Mouse (Mus musculus): ENCODE data around the gene Ift46.

Ift46 gene

DNA sequence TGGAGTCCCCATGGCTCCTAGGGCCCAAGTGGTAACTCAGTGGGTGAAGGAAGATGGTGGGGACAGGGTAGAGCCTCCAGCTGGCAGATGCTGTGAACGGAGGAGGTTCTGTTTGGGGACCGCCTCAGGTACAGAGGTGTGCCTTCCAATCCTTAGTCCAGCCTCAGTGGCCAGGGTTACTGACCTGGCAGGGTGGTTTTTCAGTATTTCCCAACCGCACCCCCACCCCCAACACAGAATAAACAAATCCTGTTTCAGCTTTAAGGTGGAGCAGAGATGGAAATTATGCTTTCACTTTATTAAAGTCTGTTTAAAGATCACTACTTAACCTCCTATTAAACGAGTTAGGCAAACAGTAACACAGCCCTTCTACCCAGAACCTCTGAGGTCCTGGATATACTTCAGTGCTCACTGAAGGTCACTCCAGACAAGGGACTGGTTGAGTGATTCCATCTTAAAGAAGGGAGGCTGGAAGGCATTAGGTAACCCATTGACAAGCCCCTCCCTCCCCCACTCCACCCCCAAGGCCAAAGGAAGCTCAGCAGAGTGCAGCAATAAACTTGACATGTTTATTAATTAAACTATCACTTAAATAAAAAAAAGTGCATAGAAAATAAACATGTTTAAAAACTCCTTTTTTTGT lies 35.2 kb downstream of the Ift46 start, which contains the start of gene Ttc36:
Gene Ttc36 (minus strand): TSS at position 265 of the 643 bp plus-strand sequence.
- DNase-seq (ENCODE audit: inconsistent age in 2 of 2, low spot score in 1 of 2): peak; percentile 26 to 78

DNA sequence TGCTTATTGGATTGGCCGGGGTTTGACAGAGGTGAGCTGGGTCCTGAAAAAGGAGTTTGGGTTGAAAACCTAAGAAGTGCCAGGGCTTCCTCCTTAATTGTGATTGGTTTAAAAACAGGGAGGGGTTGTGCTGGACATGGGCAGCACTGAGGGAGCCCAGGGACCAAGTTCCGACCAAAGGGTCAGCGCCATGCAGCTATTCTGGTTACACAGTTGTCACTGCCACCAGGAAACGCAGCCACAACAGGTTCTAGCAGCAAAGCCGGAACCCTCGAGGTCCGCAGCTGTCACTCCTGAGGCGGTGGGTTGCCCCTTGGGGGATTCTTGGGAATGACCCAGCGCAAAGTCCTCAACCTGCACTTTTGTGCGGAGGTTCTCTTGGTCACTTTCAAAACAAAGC lies 37.0 kb downstream of the Ift46 start:
- DNase-seq (ENCODE audit: inconsistent age in 2 of 2, low spot score in 1 of 2): no peak

DNA sequence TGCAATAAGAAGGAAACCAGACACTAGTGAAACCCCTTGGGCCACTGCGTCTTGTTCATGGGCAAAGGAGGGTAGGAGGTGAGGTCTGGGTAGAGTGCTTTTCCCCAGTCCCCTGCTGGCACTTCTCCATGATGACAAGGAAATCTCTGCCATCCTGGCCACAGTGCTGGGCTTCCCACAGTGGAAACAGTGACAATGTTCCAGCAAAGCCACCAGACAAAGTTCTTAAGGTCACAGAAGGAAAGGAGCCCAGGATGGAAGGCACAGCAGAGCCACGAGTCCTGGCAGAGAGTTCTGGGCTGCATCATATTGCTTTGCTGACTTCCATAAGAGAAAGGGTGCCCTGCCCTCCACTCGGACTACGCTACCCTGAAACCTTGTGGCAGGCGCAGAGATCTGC lies 37.8 kb downstream of the Ift46 start:
- no peak for DNase-seq (ENCODE audit: inconsistent age in 2 of 2, low spot score in 1 of 2)

DNA sequence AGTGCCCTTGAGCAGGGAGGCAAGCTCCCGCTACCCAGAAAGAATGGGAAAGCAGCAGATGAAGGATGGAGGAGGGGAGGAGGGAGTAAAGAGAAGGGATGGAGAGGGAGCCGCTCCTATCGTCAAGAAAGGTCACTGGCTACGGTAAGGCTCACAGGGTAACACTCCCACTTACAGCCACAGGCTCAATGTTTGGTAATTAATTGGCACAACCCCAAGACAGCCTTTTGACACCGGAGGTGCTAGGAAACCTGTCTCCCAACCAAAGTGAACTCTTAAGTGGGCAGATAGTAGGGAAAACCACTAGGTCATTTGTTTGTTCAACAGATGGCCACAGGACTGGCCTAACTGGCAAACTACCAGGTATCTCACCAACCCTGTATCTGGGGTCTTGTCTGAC lies 39.4 kb downstream of the Ift46 start:
- DNase-seq (ENCODE audit: inconsistent age in 2 of 2, low spot score in 1 of 2): peak in 1 of 2 experiments; percentile 45

DNA sequence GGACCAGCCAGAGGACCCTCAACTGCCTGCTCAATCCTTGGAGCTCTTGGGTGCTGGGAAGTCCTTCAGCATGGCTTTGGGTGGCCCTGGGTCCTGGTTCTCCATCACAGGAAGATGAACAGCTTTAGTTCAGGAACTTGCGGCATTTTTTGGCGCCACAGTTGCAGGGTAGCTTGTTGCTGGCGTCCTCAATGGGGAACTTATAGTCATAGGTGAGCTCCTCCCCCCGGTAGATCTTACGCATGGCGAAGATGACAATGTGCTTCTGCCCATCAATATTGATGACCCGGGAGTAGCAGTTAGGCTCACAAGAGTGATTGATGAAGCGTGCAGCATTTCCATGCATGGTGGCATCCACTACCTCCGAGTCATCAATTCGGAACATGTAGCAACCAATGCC lies 40.1 kb downstream of the Ift46 start:
- no peak for DNase-seq (ENCODE audit: inconsistent age in 2 of 2, low spot score in 1 of 2)

DNA sequence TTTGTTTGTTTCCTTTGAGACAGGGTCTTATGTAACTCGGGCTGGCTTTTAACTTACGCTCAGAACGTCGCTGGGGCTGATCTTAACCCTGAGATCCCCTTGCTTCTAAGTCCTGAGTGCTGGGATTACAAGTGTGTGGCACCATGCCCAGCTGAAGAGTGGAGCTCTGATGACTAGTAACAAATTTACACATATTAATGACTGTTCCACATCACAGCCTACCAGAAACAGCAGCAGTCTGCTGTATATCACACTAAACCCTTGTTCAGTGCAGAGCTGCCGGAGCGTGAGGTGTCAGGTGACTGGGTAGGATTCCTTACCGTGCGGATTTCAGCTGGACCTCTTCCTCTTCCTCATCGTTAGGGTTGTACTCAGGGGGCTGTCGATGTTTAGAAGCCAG lies 42.6 kb downstream of the Ift46 start:
- no peak for DNase-seq (ENCODE audit: inconsistent age in 2 of 2, low spot score in 1 of 2)

DNA sequence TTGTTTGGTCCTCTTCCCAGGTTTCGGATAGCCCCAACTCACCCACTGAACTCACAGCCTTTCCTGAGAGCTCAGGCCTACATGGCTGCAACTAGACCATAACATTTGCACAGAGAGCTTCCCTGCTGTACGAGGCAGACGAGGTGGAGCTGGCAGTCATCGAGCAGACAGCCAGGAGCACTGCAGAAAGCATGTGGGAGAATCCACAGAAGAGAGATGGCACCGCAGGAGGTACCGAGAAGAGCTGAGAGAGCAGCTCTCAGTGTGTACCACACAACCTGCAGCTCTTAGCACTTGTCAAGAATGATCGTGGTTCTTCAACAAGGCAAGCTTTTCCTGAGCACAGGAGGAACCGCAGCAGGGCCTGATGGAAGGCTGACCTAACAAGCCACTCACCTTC lies 46.5 kb downstream of the Ift46 start:
- DNase-seq (ENCODE audit: inconsistent age in 2 of 2, low spot score in 1 of 2): no peak

DNA sequence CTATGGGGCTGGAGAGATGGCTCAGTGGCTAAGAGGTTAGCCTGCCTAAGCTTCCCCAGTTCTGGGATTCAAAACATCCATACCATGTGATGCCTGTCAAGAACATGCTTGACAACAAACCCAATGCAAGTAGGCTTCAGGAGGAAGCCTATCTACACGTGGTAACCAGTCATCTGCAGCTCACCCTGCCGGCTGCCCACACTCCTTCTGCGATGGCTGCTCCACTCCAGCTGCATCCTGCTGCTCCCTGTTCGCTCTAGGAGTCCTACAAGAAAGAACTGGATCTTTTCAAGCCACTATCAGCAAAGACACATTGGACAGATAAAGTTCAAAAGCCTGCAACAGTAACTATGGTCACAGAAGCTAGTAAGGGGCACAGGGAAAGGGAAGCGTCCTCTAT lies 49.8 kb downstream of the Ift46 start:
- DNase-seq (ENCODE audit: inconsistent age in 2 of 2, low spot score in 1 of 2): no peak

DNA sequence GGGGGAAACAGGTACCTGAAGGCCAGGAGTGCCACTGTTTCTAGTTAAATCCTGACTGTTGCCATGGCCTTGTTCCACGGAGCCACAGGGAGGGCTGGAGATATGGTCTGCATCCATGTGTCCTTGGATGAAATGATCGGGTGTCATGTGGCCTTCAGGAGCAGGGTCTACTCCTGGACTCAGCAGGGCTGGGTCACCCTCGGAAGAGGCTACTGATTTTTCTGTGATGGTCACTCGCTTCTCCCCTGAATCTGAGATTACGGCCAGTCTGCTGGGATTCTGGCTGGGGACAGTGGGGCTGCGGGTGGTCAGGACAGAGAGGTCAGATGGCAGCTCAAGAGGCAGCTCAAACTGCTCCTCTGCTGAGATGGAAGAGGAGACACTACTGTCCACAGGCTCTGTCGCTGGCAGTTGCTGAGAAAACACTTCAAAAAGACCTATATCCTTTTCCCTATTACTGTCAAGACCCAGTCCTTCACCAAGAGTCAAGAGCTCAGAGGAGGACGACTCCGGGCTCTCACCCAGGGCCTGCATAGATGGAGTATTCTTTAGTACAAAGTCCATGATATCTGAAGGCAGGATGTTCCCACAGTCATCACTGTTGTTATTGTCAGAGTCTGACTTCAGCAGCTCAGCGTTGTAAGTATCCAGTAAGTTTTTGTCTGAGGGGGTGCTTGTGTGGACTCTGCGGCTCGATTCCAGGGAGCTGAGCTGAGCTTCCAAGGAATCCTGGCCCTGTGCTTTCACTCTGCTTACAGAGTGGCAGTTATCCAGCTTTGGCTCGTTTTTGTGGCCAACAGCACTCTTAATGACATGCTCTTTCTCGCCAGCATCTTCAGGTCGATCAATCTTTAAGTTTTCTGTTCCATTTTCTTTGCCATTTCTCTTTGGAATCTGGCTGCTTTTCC lies 52.5 kb downstream of the Ift46 start:
- DNase-seq (ENCODE audit: inconsistent age in 2 of 2, low spot score in 1 of 2): peak in 1 of 2 experiments; percentile 67

DNA sequence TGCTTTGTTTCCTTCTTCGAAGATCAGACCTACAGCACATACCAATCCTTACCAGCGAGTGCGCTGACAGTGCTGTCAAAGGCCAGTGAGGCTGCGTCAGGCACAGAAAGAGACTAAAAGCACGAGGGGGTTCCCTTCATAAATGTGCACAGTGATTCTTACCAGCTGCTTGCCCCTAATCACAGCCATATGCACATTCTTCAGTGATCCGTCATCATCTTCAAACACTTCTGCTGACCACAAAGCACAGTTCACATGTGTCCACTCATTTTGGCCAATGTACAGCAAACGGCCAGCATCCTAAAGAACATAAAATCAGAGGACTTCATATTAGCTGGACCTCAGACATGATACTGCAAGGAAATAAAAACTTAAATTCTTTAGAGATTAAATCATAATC lies 59.0 kb downstream of the Ift46 start:
- DNase-seq (ENCODE audit: inconsistent age in 2 of 2, low spot score in 1 of 2): no peak

DNA sequence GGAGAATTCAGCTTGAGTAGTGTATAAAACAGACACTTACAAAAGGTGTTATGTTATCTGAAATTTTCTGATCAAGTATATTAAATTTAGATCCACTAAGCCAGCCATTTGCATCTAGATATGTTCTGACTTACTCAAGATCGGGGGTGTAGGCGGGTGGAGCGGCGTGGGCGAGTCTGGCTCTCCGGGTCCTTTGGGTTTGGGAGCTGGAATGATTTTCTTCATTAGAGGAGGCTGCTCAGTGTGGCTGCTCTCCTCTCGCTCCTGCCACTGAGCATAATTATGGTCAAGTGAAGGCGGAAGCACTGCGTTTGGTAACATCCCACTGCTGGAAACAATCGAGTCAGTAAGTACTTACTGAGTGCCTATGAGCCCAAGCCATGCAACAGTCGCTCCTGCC lies 61.2 kb downstream of the Ift46 start:
- DNase-seq (ENCODE audit: inconsistent age in 2 of 2, low spot score in 1 of 2): no peak

DNA sequence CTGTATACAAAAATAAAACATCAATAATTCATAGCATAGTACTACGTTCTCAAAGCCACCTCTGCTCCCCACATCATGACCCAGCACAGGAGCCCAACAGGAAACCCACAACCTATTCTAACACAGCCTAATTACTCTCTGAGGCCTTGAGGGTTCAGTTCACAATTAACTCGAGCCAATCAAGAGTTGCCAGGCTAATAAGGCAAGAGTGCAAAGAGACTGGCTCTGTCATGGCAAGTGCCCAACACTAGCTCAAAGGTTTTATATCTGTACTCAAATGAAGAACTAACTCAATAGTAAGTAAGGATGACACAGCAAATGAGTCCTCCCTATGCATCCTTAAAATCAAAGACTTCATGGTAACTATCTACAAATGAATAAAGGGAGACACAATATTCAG lies 62.8 kb downstream of the Ift46 start:
- no peak for DNase-seq (ENCODE audit: inconsistent age in 2 of 2, low spot score in 1 of 2)

DNA sequence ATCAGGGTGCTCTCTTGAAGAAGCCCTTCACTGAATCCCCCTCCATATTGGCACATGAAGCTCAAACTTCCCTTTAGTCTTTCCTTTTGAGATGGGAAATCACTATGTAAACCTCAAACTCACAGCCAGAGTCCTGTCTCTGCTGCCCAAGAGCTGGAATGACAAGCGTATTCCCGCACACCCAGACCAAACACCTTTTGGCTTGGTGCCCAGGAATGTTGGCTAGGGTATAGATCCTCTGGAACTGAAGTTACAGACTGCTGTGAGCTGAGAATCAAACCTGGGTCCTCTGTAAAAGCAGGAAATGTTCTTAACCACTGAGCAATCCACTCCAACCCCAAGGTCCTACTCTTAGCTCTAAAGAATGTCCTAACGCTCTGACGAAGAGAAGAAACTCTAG lies 64.6 kb downstream of the Ift46 start:
- DNase-seq (ENCODE audit: inconsistent age in 2 of 2, low spot score in 1 of 2): peak in 1 of 2 experiments; percentile 57

DNA sequence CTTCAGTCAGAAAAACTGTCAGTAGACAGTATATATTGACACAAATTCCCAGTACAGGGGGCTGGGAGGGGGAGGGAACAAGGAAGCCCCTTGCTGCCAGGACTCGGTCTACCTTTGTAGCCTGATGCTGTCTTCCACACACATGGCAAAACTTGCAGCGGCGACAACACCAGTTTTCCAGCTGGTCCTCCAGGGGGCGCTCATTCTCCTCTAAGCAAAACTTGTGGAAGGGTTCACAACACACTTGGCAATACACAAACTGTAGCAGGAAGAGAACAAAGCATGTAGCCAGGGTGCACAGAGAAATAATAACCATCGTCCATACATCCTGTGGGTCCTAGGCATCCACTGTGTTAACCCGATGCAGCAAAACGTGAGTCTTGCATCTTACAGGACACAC lies 68.7 kb downstream of the Ift46 start:
- peak; percentile 68 to 90 for DNase-seq (ENCODE audit: inconsistent age in 2 of 2, low spot score in 1 of 2)

DNA sequence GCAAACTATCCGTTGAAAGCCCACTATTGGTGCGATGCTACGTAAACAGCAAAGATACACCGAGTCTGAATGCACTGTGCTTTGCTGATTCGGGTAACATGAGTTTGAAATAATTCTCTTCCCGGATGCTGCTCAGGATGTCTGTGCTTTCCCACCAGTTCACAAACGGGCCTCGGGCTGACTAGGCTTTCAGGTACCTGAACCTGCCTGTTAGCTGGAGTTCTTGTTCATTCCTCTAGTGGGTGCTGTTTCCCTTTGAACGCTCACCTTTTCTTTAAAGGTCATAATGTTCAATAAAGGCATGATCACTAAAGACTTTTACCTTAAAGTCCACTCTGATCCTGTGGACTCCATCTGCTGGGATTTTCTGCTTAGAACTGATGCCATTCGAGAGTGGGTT lies 73.5 kb downstream of the Ift46 start:
- DNase-seq (ENCODE audit: inconsistent age in 2 of 2, low spot score in 1 of 2): peak in 1 of 2 experiments; percentile 80

Measured in adrenal gland, adult (tissue).